Mouse (Mus musculus) erythroblast, embryonic 14.5 days (primary cell): ENCODE results near the gene Etv5.

Source experiments
- GATA1 ChIP-seq: IDR thresholded peaks from 2 replicates; pipeline ENCODE4 v1.6.1; 2012; ENCODE audit warnings: low read length, inconsistent platforms, mixed read lengths
- TAL1 ChIP-seq: IDR thresholded peaks from 3 replicates; pipeline ENCODE4 v1.6.1; 2012; ENCODE audit warnings: low read length, inconsistent platforms, mixed read lengths

- TF ChIP-seq GATA1, result no peak
- TF ChIP-seq TAL1, result no peak
These were observed 32.2 kb upstream of the Etv5 start for GRCm38 (mm10) chr16:22471728-22472127.
